In the genomic region with DNA sequence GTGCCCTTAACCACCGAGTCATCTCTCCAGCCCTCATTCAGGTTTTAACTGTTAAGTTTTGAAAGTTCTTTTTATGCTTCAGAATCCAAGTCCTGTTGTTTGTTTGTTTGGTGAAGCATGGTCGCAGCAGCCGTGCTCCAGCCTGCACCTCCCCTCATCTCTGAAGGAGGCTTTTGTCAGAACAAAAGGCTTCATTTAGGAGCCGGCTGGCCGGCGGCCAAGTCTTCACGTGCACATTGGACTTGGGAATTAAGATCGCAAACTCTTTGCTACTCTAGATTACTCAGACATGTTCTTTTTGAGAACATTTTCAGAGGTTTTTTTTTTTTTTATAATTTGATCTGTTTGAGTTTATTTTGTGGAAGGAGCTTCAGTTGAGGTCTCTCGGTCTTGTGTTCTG, we compare ENCODE assay signal across 11 mouse cellular contexts. TPM values are rescaled to one million over a fixed set of nuclear protein-coding genes. Genes with fewer than 3 reads are reported as not detected.
DNase-seq lines count a peak whose midpoint lies in the region; ATAC-seq lines count a peak whose summit lies in the region.
"Had no signal": no experiment of that assay in that cellular context is flagged by ENCODE, and none has a peak within 500 bp of the region (broad histone marks: within the 10 kb centered on the region; RNA-seq: fewer than 3 reads in every experiment).

No protein-coding gene starts in this region.

- no peak overlapping the region for H3K4me3 ChIP-seq in heart, embryonic 11.5 days (ENCODE audit: low read depth, low read length)
- no peak overlapping the region for H3K4me3 ChIP-seq in neural tube, embryonic 11.5 days (ENCODE audit: low read depth, low read length)
- H3K4me3 ChIP-seq: hindbrain, embryonic 15.5 days; liver, embryonic 13.5 days had no signal

- H3K4me2 ChIP-seq in heart, embryonic 11.5 days, result no peak overlapping the region
- H3K4me2 ChIP-seq in neural tube, embryonic 11.5 days (ENCODE audit: low read depth), result no peak overlapping the region
- H3K4me2 ChIP-seq: hindbrain, embryonic 15.5 days; liver, embryonic 13.5 days had no signal

- no peaks in the 10 kb centered on the region for H3K9me3 ChIP-seq in heart, embryonic 11.5 days (replicated peaks; ENCODE audit: control insufficient read depth, low read length)
- H3K9me3 ChIP-seq in neural tube, embryonic 11.5 days (ENCODE audit: control insufficient read depth, low read length), result no peaks in the 10 kb centered on the region
- H3K9me3 ChIP-seq: hindbrain, embryonic 15.5 days; liver, embryonic 13.5 days had no signal

- no peaks in the 10 kb centered on the region for H3K36me3 ChIP-seq in heart, embryonic 11.5 days (ENCODE audit: control insufficient read depth, insufficient read depth, low read length)
- H3K36me3 ChIP-seq in neural tube, embryonic 11.5 days (ENCODE audit: control insufficient read depth, insufficient read depth, low read length), result no peaks in the 10 kb centered on the region
- H3K36me3 ChIP-seq: hindbrain, embryonic 15.5 days; liver, embryonic 13.5 days had no signal

- WGBS in heart, embryonic 11.5 days (ENCODE audit: insufficient replicate concordance), result 78% methylated on average over 9 of the region's 9 CpGs
- WGBS in neural tube, embryonic 11.5 days, result 70% methylated on average over 9 of the region's 9 CpGs

- DNase-seq in heart, postnatal 4 days, result peak; percentile 23
- DNase-seq in neural tube, embryonic 11.5 days (ENCODE audit: low spot score), result peak; percentile 44
- no peak for DNase-seq in neural tube, embryonic 10.5 days (ENCODE audit: extremely low spot score, low spot score)
- peak; percentile 30 for DNase-seq in forelimb bud, embryonic 11.5 days (ENCODE audit: low read depth, low spot score)
- DNase-seq in testis, postnatal 14 days (ENCODE audit: low spot score), result peak; percentile 78
- DNase-seq: layer of hippocampus, postnatal 36 days; liver, embryonic 13.5 days had no signal

- no peaks in the 10 kb centered on the region for H3K4me1 ChIP-seq in heart, embryonic 11.5 days (ENCODE audit: control insufficient read depth, insufficient read depth, low read length)
- H3K4me1 ChIP-seq in neural tube, embryonic 11.5 days (ENCODE audit: control insufficient read depth, insufficient read depth, low read length), result no peaks in the 10 kb centered on the region
- H3K4me1 ChIP-seq: hindbrain, embryonic 15.5 days; liver, embryonic 13.5 days had no signal

- H3K9ac ChIP-seq in heart, embryonic 11.5 days (ENCODE audit: low read depth, low read length), result no peak overlapping the region
- no peak overlapping the region for H3K9ac ChIP-seq in neural tube, embryonic 11.5 days (ENCODE audit: low read length)
- H3K9ac ChIP-seq: hindbrain, embryonic 15.5 days; liver, embryonic 13.5 days had no signal

- H3K27me3 ChIP-seq in heart, embryonic 11.5 days (ENCODE audit: control insufficient read depth, insufficient read depth, low read length), result no peaks in the 10 kb centered on the region
- no peaks in the 10 kb centered on the region for H3K27me3 ChIP-seq in neural tube, embryonic 11.5 days (ENCODE audit: control insufficient read depth, insufficient read depth, low read length)
- H3K27me3 ChIP-seq: hindbrain, embryonic 15.5 days; liver, embryonic 13.5 days had no signal

- H3K27ac ChIP-seq in heart, embryonic 11.5 days (ENCODE audit: low read depth, low read length), result no peak overlapping the region
- no peak overlapping the region for H3K27ac ChIP-seq in neural tube, embryonic 11.5 days (ENCODE audit: low read depth, low read length)
- H3K27ac ChIP-seq: hindbrain, embryonic 15.5 days; liver, embryonic 13.5 days had no signal

- ATAC-seq in heart, embryonic 11.5 days (replicated peaks; ENCODE audit: insufficient number of reproducible peaks, low FRiP score, low TSS enrichment), result no peak
- no peak for ATAC-seq in neural tube, embryonic 11.5 days (ENCODE audit: insufficient read depth, low FRiP score, low TSS enrichment)
- no peak for ATAC-seq in granulocyte monocyte progenitor cell, adult 5-6 weeks (replicated peaks; ENCODE audit: poor library complexity, severe bottlenecking)

RNA-seq across cellular contexts. Expression of a gene that starts 9.3 kb away (rescaled TPM):
- under 1 TPM; 0.11 to 0.17 TPM for total RNA-seq in heart, postnatal 4 days (2021)
- polyA plus RNA-seq in heart, embryonic 11.5 days (2014; fragmentation: Nextera tagmentation; extraction: Ambion mirVana), result 0.62 and 1.2 TPM in 2 replicates
- polyA plus RNA-seq in neural tube, embryonic 11.5 days (2014; fragmentation: Nextera tagmentation; extraction: Ambion mirVana), result 0.88 and 0.97 TPM in 2 replicates
- not detected in 2 replicates for total RNA-seq in granulocyte monocyte progenitor cell, adult 5-6 weeks (2014; fragmentation: Nextera tagmentation)
- not detected in 2 replicates for total RNA-seq in granulocyte monocyte progenitor cell, adult 5-6 weeks (2017)

RNA-seq across cellular contexts. Expression of a gene that starts 13.3 kb away (rescaled TPM):
- total RNA-seq in heart, postnatal 4 days (2021), result 10 to 100 TPM; 22.8 to 26.6 TPM
- 15.5 and 16.5 TPM in 2 replicates for polyA plus RNA-seq in heart, embryonic 11.5 days (2014; fragmentation: Nextera tagmentation; extraction: Ambion mirVana)
- 21.2 and 21.9 TPM in 2 replicates for polyA plus RNA-seq in neural tube, embryonic 11.5 days (2014; fragmentation: Nextera tagmentation; extraction: Ambion mirVana)
- 3.4 and 8.7 TPM in 2 replicates for total RNA-seq in granulocyte monocyte progenitor cell, adult 5-6 weeks (2014; fragmentation: Nextera tagmentation)
- total RNA-seq in granulocyte monocyte progenitor cell, adult 5-6 weeks (2017), result 12.7 and 20.6 TPM in 2 replicates

RNA-seq across cellular contexts. Expression of a gene that starts 38.7 kb away (rescaled TPM):
- total RNA-seq in heart, postnatal 4 days (2021), result not detected
- 0.11 and 0.14 TPM in 2 replicates for polyA plus RNA-seq in heart, embryonic 11.5 days (2014; fragmentation: Nextera tagmentation; extraction: Ambion mirVana)
- 0.62 and 1.4 TPM in 2 replicates for polyA plus RNA-seq in neural tube, embryonic 11.5 days (2014; fragmentation: Nextera tagmentation; extraction: Ambion mirVana)
- total RNA-seq in granulocyte monocyte progenitor cell, adult 5-6 weeks (2014; fragmentation: Nextera tagmentation), result not detected in 2 replicates
- not detected in 2 replicates for total RNA-seq in granulocyte monocyte progenitor cell, adult 5-6 weeks (2017)
- total RNA-seq: layer of hippocampus, postnatal 36 days; megakaryocyte, adult 5-6 weeks had no signal
- polyA plus RNA-seq: liver, embryonic 13.5 days had no signal
